Mouse (Mus musculus) cortical plate, adult 2 months (tissue): ENCODE results near the gene Tnfrsf9.

Experiments used
- CTCF ChIP-seq: fragments of 200-500 bp; IDR thresholded peaks from 2 replicates; pipeline ENCODE4 v1.5.1; 2011; ENCODE audit warnings: mild to moderate bottlenecking, control low read depth, low read length; ENCODE audit not compliant: insufficient read depth; ENCODE audit errors: extremely low read depth
- POLR2A ChIP-seq: fragments of 200-500 bp; IDR thresholded peaks from 2 replicates; pipeline ENCODE4 v1.6.1; 2011; ENCODE audit warnings: mild to moderate bottlenecking, low read length, control low read depth; ENCODE audit not compliant: insufficient read depth; ENCODE audit errors: extremely low read depth

- TF ChIP-seq CTCF (no peak), POLR2A (no peak)
These were observed 46.2 kb upstream of the Tnfrsf9 start for GRCm38 (mm10) chr4:150868161-150868560.
